Mouse (Mus musculus): ENCODE measurements at regions not wholly inside any gene's neighbourhood (a gene's known extent, or its start where the extent isn't known, plus 50 kb on each side); places are given as distances from the start of the nearest gene placed in this dataset.

GRCm38 (mm10) chr1:148846595-148846994, 1114.5 kb downstream of the Pla2g4a start:
- no peak for TF ChIP-seq NANOG (IDR thresholded peaks at IDR 0.05; ENCODE audit: borderline replicate concordance, low read length)
- TF ChIP-seq CTCF (conservative IDR thresholded peaks at IDR 0.05; ENCODE audit: low read length), result no peak
- no peak for TF ChIP-seq POU5F1 (IDR thresholded peaks at IDR 0.05; ENCODE audit: borderline replicate concordance, low read length)
